19 mouse cellular contexts compared by ENCODE assay signal in the genomic region with DNA sequence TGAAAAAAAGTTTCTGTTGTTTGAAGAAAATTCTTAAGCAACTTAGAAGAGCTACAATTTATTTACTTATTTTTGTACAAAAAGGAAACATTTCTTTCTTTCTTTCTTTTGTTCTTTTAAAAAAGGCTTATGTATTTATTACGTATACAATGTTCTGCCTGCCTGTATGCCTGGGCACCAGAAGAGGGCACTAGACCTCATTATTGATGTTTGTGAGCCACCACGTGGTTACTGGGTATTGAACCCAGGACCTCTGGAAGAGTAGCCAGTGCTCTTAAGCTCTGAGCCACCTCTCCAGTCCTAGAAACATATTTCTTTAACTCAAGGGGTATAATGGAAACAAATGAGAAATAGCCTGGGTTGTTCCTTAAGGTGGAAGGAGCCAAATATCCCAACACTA.
A peak's percentile ranks its signal among the peaks of the same experiment; 100 is the strongest.
DNase-seq lines count a peak whose midpoint lies in the region; ATAC-seq and TF ChIP-seq lines count a peak whose summit lies in the region.
"Had no signal": no experiment of that assay in that cellular context is flagged by ENCODE, and none has a peak within 500 bp of the region (broad histone marks: within the 10 kb centered on the region; RNA-seq: fewer than 3 reads in every experiment).

No protein-coding gene starts in this region.

- no peaks in the 10 kb centered on the region for H3K79me2 ChIP-seq in C2C12 (ENCODE audit: control insufficient read depth, insufficient read depth)

- H3K4me1 ChIP-seq in liver, embryonic 14.5 days (replicated peaks; ENCODE audit: control insufficient read depth in 2 of 2, insufficient read depth in 2 of 2, low read length in 1 of 2): no peaks in the 10 kb centered on the region
- no peaks in the 10 kb centered on the region for H3K4me1 ChIP-seq in liver, embryonic 12.5 days
- no peaks in the 10 kb centered on the region for H3K4me1 ChIP-seq in ES-E14 (ENCODE audit: control insufficient read depth in 2 of 2, insufficient read depth in 2 of 2, low read length in 2 of 2, poor library complexity in 1 of 2)
- H3K4me1 ChIP-seq: hindbrain, embryonic 10.5 days; limb, embryonic 10.5 days; midbrain, embryonic 13.5 days had no signal

- no peak overlapping the region for H3K27ac ChIP-seq in liver, embryonic 14.5 days
- no peak overlapping the region for H3K27ac ChIP-seq in liver, embryonic 12.5 days
- H3K27ac ChIP-seq in ES-E14 (ENCODE audit: insufficient read depth, low read depth, low read length, poor library complexity, severe bottlenecking): no peak overlapping the region
- H3K27ac ChIP-seq: hindbrain, embryonic 10.5 days; limb, embryonic 10.5 days; midbrain, embryonic 13.5 days had no signal

- H3K4me3 ChIP-seq in liver, embryonic 14.5 days (ENCODE audit: insufficient read depth in 1 of 2, low read depth in 2 of 2, low read length in 2 of 2): no peak overlapping the region
- no peak overlapping the region for H3K4me3 ChIP-seq in liver, embryonic 12.5 days
- H3K4me3 ChIP-seq in C2C12 (ENCODE audit: insufficient read depth, poor library complexity, severe bottlenecking): no peak overlapping the region
- no peak overlapping the region for H3K4me3 ChIP-seq in ES-E14 (ENCODE audit: insufficient read depth in 1 of 2, low read depth in 1 of 2, low read length in 2 of 2, poor library complexity in 1 of 2, severe bottlenecking in 1 of 2)
- H3K4me3 ChIP-seq: hindbrain, embryonic 10.5 days; limb, embryonic 10.5 days; midbrain, embryonic 13.5 days; myocyte had no signal

- H3K9me3 ChIP-seq in liver, embryonic 14.5 days (ENCODE audit: control insufficient read depth, low read length): no peaks in the 10 kb centered on the region
- H3K9me3 ChIP-seq in liver, embryonic 12.5 days (replicated peaks): no peaks in the 10 kb centered on the region
- no peaks in the 10 kb centered on the region for H3K9me3 ChIP-seq in ES-E14 (ENCODE audit: control insufficient read depth, insufficient read depth, low read depth, low read length)
- H3K9me3 ChIP-seq: hindbrain, embryonic 10.5 days; limb, embryonic 10.5 days; midbrain, embryonic 13.5 days had no signal

- DNase-seq in liver, embryonic 14.5 days (ENCODE audit: low read depth in 3 of 3, low spot score in 3 of 3): no peak
- peak; percentile 20 for DNase-seq in ES-E14 (ENCODE audit: low read depth, low spot score)
- DNase-seq in c-Kit-positive CD71-positive TER-119-positive erythroid progenitor cells, embryonic 14.5 days (ENCODE audit: low spot score): peak; percentile 1
- DNase-seq in heart, postnatal 4 days: no peak
- no peak for DNase-seq in cerebellum, adult 9-11 months
- DNase-seq: cerebellum, adult 8-10 months; gastrocnemius, postnatal 36 days; kidney, adult 8-10 months; kidney, postnatal 14 days; lung, postnatal 10 days; thymus, adult 2 months had no signal

- H3K79me3 ChIP-seq in C2C12 (ENCODE audit: low read depth): no peaks in the 10 kb centered on the region

- no peak overlapping the region for H3K9ac ChIP-seq in liver, embryonic 14.5 days (replicated peaks)
- H3K9ac ChIP-seq in liver, embryonic 12.5 days: no peak overlapping the region
- H3K9ac ChIP-seq in ES-E14 (ENCODE audit: insufficient read depth, low read depth, low read length, poor library complexity, severe bottlenecking): no peak overlapping the region
- H3K9ac ChIP-seq: midbrain, embryonic 13.5 days had no signal

- H3K27me3 ChIP-seq in liver, embryonic 14.5 days (ENCODE audit: control insufficient read depth, insufficient read depth, low read length): no peaks in the 10 kb centered on the region
- no peaks in the 10 kb centered on the region for H3K27me3 ChIP-seq in liver, embryonic 12.5 days (replicated peaks)
- H3K27me3 ChIP-seq in C2C12 (ENCODE audit: control insufficient read depth, insufficient read depth, insufficient read length): no peaks in the 10 kb centered on the region
- H3K27me3 ChIP-seq: midbrain, embryonic 13.5 days had no signal

- H3ac ChIP-seq in C2C12 (ENCODE audit: control insufficient read depth, insufficient read length, low read depth): no peak overlapping the region

- no peaks in the 10 kb centered on the region for H3K36me3 ChIP-seq in liver, embryonic 14.5 days (replicated peaks; ENCODE audit: control insufficient read depth, insufficient read depth, low read depth)
- H3K36me3 ChIP-seq in liver, embryonic 12.5 days: no peaks in the 10 kb centered on the region
- H3K36me3 ChIP-seq in C2C12 (ENCODE audit: control insufficient read depth, insufficient read depth): no peaks in the 10 kb centered on the region
- H3K36me3 ChIP-seq in ES-E14 (ENCODE audit: control insufficient read depth, insufficient read depth, low read length, poor library complexity, severe bottlenecking): no peaks in the 10 kb centered on the region
- H3K36me3 ChIP-seq: hindbrain, embryonic 10.5 days; limb, embryonic 10.5 days had no signal

- H3K4me2 ChIP-seq in liver, embryonic 14.5 days (ENCODE audit: low read depth): no peak overlapping the region
- H3K4me2 ChIP-seq in liver, embryonic 12.5 days: no peak overlapping the region
- H3K4me2 ChIP-seq: midbrain, embryonic 13.5 days had no signal

- 46% methylated on average over 2 of the region's 2 CpGs for WGBS in liver, embryonic 14.5 days (ENCODE audit: insufficient replicate concordance)
- 42% methylated on average over 2 of the region's 2 CpGs for WGBS in liver, embryonic 12.5 days (ENCODE audit: insufficient replicate concordance)

- ATAC-seq in liver, embryonic 14.5 days (ENCODE audit: insufficient read depth): no peak
- ATAC-seq in liver, embryonic 12.5 days: no peak
- ATAC-seq: forebrain, embryonic 16.5 days; inflammation-experienced regulatory T-cells, adult 6 months; midbrain, embryonic 13.5 days had no signal

- in situ Hi-C loops in ES-E14 (cut with MboI; ENCODE audit: low sequenced_read_pairs in 2 of 2, unreplicated experiment in 2 of 2): no loop called here

- TF ChIP-seq EP300 in liver, embryonic 14.5 days (IDR thresholded peaks at IDR 0.05; ENCODE audit: low read depth): no peak

- TF ChIP-seq CTCF in liver, embryonic 14.5 days (IDR thresholded peaks at IDR 0.05; ENCODE audit: low read depth): peak; percentile 30
- no peak for TF ChIP-seq CTCF in C2C12 (IDR thresholded peaks at IDR 0.05; ENCODE audit: control insufficient read depth, insufficient read depth, insufficient read length)

TF ChIP-seq in C2C12, 6 proteins besides CTCF, POLR2A, EP300 and RAD21:
- TF ChIP-seq CEBPB (IDR thresholded peaks at IDR 0.05; ENCODE audit: low read depth) (no peak), MYOG (IDR thresholded peaks at IDR 0.05; ENCODE audit: control insufficient read depth, extremely low read depth, insufficient read length) (no peak), FOSL1 (IDR thresholded peaks at IDR 0.05; ENCODE audit: insufficient read depth, low read length, poor library complexity, severe bottlenecking) (no peak), USF1 (IDR thresholded peaks at IDR 0.05; ENCODE audit: low read depth) (peak; percentile 6), MYOD1 (IDR thresholded peaks at IDR 0.05; ENCODE audit: control insufficient read depth, insufficient read length, low read depth) (no peak)

TF ChIP-seq in ES-E14, 5 proteins besides CTCF, POLR2A, EP300 and RAD21:
- TF ChIP-seq ZNF384 (IDR thresholded peaks at IDR 0.05; ENCODE audit: low read depth, low read length) (no peak), ZC3H11A (IDR thresholded peaks at IDR 0.05; ENCODE audit: borderline replicate concordance, low read depth, low read length) (peak; percentile 62; the same call in 1 of the 2 replicates), MAFK (IDR thresholded peaks at IDR 0.05; ENCODE audit: insufficient read depth, low read depth, low read length) (no peak), HCFC1 (IDR thresholded peaks at IDR 0.05; ENCODE audit: borderline replicate concordance, insufficient read depth, low read length) (no peak)

Comparison
In these comparisons a context has a peak if more than half of its experiments do, and no peak if none do; other contexts are left out.
1. DNase-seq: peak in ES-E14 (single experiment) and c-Kit-positive CD71-positive TER-119-positive erythroid progenitor cells, embryonic 14.5 days (single experiment); none in liver, embryonic 14.5 days (0 of 3), heart, postnatal 4 days (single experiment) and cerebellum, adult 9-11 months (single experiment).